Mouse (Mus musculus): ENCODE data around the gene Slc39a2. TPM values are rescaled to one million over a fixed set of nuclear protein-coding genes. Genes with fewer than 3 reads are reported as not detected.
A peak's percentile ranks its signal among the peaks of the same experiment; 100 is the strongest.
"Not testable (repeated sequence)": the region's sequence is repeated elsewhere in the genome, so short reads cannot be mapped to it uniquely, and the experiment has no call there.

Gene Slc39a2
- total RNA-seq, 2 experiments from 2014 or later, result 0.29 to 0.44 TPM

- DNase-seq; intact Hi-C loops (cut with DNase I): not testable (repeated sequence)
Measured at GRCm38 (mm10) chr14:51926930-51927329, 34.2 kb downstream of the Slc39a2 start.

GRCm38 (mm10) chr14:51929309-51929943 is 36.7 kb downstream of the Slc39a2 start:
- peak; percentile 73 to 76 for DNase-seq
- intact Hi-C loops (cut with DNase I), result no loop called here

GRCm38 (mm10) chr14:51929968-51930367 is 37.3 kb downstream of the Slc39a2 start:
- intact Hi-C loops (cut with DNase I), result no loop called here
- no peak for DNase-seq

- peak; percentile 61 to 74 for DNase-seq
- intact Hi-C loops (cut with DNase I), result loop anchor here (1.0 kb wide), 1 partner anchor 29 kb away; no protein-coding TSS in a partner anchor
Measured at GRCm38 (mm10) chr14:51930824-51931223, 38.1 kb downstream of the Slc39a2 start.

GRCm38 (mm10) chr14:51932092-51933020 is 39.7 kb downstream of the Slc39a2 start:
- intact Hi-C loops (cut with DNase I), result no loop called here
- DNase-seq, result no peak

- intact Hi-C loops (cut with DNase I), result no loop called here
- no peak for DNase-seq
Measured at GRCm38 (mm10) chr14:51939005-51939404, 46.3 kb downstream of the Slc39a2 start.

GRCm38 (mm10) chr14:51940944-51941560 is 48.4 kb downstream of the Slc39a2 start:
- DNase-seq, result peak; percentile 18 to 31
- intact Hi-C loops (cut with DNase I), result loop anchor here (5.0 kb wide), 1 partner anchor 46 kb away; no protein-coding TSS in a partner anchor

GRCm38 (mm10) chr14:51941577-51941976 is 48.9 kb downstream of the Slc39a2 start:
- intact Hi-C loops (cut with DNase I), result loop anchor here (5.0 kb wide), 1 partner anchor 46 kb away; no protein-coding TSS in a partner anchor
- no peak for DNase-seq

- intact Hi-C loops (cut with DNase I), result loop anchor here (5.0 kb wide), 1 partner anchor 45 kb away; no protein-coding TSS in a partner anchor
- no peak for DNase-seq
Measured at GRCm38 (mm10) chr14:51942236-51942635, 49.5 kb downstream of the Slc39a2 start.

- DNase-seq, result no peak
- intact Hi-C loops (cut with DNase I), result loop anchor here (5.0 kb wide), 1 partner anchor 44 kb away; no protein-coding TSS in a partner anchor
Measured at GRCm38 (mm10) chr14:51943336-51943735, 50.6 kb downstream of the Slc39a2 start.

Other genes starting within 250 kb of the Slc39a2 start
- not detected for gene Gm17079, start 197.4 kb upstream of the Slc39a2 start, total RNA-seq (2021)
- gene Gm5800, start 175.7 kb upstream of the Slc39a2 start, total RNA-seq (2021), result not detected
- not detected for gene Ang4, start 119.3 kb upstream of the Slc39a2 start, total RNA-seq (2021)
- not detected for gene AY358078, start 92.8 kb upstream of the Slc39a2 start, total RNA-seq (2021)
- gene Ear6, start 39.2 kb upstream of the Slc39a2 start, total RNA-seq (2021), result not detected
- gene Mettl17, start 8.0 kb upstream of the Slc39a2 start, total RNA-seq (2021), result 10 to 100 TPM; 18.6 to 30.2 TPM
- gene Ndrg2, start 21.3 kb downstream of the Slc39a2 start, total RNA-seq (2021), result 1,000 to 10,000 TPM in 1 of 2 experiments, 100 to 1,000 TPM in 1; 982 to 1,030 TPM
- not detected for gene Tppp2, start 25.5 kb downstream of the Slc39a2 start, total RNA-seq (2021)
- gene Rnase13, start 29.9 kb downstream of the Slc39a2 start, total RNA-seq (2021), result not detected
- gene Arhgef40, start 91.8 kb downstream of the Slc39a2 start, total RNA-seq (2021), result 10 to 100 TPM; 39.7 to 47.1 TPM
- gene Tmem253, start 122.8 kb downstream of the Slc39a2 start, total RNA-seq (2021), result 1 to 10 TPM; 1.5 to 1.9 TPM
- 10 to 100 TPM; 32.0 to 33.6 TPM for gene Zfp219, start 127.8 kb downstream of the Slc39a2 start, total RNA-seq (2021)
- gene Olfr221, start 149.6 kb downstream of the Slc39a2 start, total RNA-seq (2021), result not detected
- gene Hnrnpc, start 211.1 kb downstream of the Slc39a2 start, total RNA-seq (2021), result 100 to 1,000 TPM; 118 to 137 TPM
- gene Rpgrip1, start 217.8 kb downstream of the Slc39a2 start, total RNA-seq (2021), result under 1 TPM; 0.17 to 0.53 TPM